Mouse (Mus musculus) CH12.LX (cell line): ENCODE data around the gene Plekhb1.

Experiments
- CTCF ChIP-seq, 2 experiments: IDR thresholded peaks in 1 of 2; conservative IDR thresholded peaks in 1 of 2; 2 replicates each; pipeline ENCODE4 v1.5.1; 2011 to 2012; ENCODE audit warnings: low read depth in 2 of 2, low read length in 2 of 2, improper control_type of control experiment in 1 of 2, inconsistent platforms in 1 of 2, mild to moderate bottlenecking in 1 of 2, moderate library complexity in 1 of 2
- EP300 ChIP-seq: IDR thresholded peaks from 2 replicates; pipeline ENCODE4 v1.6.1; 2011; ENCODE audit warnings: low read length, improper control_type of control experiment
- HCFC1 ChIP-seq: IDR thresholded peaks from 2 replicates; pipeline ENCODE4 v1.6.1; 2012; ENCODE audit warnings: low read depth, mild to moderate bottlenecking, inconsistent platforms, low read length, improper control_type of control experiment
- KAT2A ChIP-seq: IDR thresholded peaks from 2 replicates; pipeline ENCODE4 v1.6.1; 2012; ENCODE audit warnings: low read length, improper control_type of control experiment, inconsistent platforms; ENCODE audit not compliant: insufficient replicate concordance
- MAFK ChIP-seq: IDR thresholded peaks from 2 replicates; pipeline ENCODE4 v1.6.1; 2011; ENCODE audit warnings: low read length, improper control_type of control experiment; ENCODE audit not compliant: insufficient replicate concordance
- NRF1 ChIP-seq: IDR thresholded peaks from 2 replicates; pipeline ENCODE4 v1.6.1; 2014; ENCODE audit warnings: low read depth, mild to moderate bottlenecking, inconsistent platforms, low read length, improper control_type of control experiment, moderate library complexity
- POLR2A ChIP-seq: IDR thresholded peaks from 2 replicates; pipeline ENCODE4 v1.6.1; 2011; ENCODE audit warnings: low read depth, mild to moderate bottlenecking, improper control_type of control experiment, low read length
- POLR2AphosphoS2 ChIP-seq: IDR thresholded peaks from 2 replicates; pipeline ENCODE4 v1.6.1; 2011; ENCODE audit warnings: low read depth, low read length, improper control_type of control experiment
- RAD21 ChIP-seq: IDR thresholded peaks from 2 replicates; pipeline ENCODE4 v1.6.1; 2011; ENCODE audit warnings: low read depth, mild to moderate bottlenecking, low read length, improper control_type of control experiment, moderate library complexity
- UBTF ChIP-seq: IDR thresholded peaks from 2 replicates; pipeline ENCODE4 v1.6.1; 2012; ENCODE audit warnings: low read depth, mild to moderate bottlenecking, inconsistent platforms, low read length, improper control_type of control experiment, moderate library complexity
- USF1 ChIP-seq: IDR thresholded peaks from 2 replicates; pipeline ENCODE4 v1.6.1; 2014; ENCODE audit warnings: low read depth, mild to moderate bottlenecking, inconsistent platforms, low read length, improper control_type of control experiment

DNA sequence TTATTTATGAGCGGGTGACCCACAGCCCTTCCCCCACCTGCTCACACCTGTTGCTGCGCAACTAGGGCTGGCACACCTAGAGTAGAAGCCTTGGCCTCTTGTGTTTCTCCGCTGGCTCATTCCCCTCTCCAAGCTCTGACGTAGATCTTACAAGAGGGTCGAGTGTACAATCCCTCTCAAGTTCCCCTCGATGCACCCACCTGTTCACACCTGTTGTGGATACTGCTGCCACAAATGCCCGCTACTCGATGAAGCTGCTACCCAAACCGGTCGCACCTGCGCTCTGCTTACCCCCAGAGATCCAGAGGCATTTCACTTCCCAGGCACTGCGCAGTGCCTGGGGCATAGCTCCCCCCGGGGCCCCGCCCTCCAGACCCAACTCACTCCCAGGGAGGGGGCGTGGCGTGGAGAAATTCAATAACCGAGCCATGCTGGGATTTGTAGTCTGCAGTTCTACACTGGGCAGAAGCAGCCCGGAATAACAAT, 4.1 kb downstream of the Plekhb1 start:
- no peak for TF ChIP-seq HCFC1
- no peak for TF ChIP-seq EP300
- TF ChIP-seq MAFK = no peak
- no peak for TF ChIP-seq USF1
- no peak for TF ChIP-seq POLR2A
- TF ChIP-seq POLR2AphosphoS2 = no peak
- no peak for TF ChIP-seq KAT2A
- no peak for TF ChIP-seq CTCF (conservative IDR thresholded peaks at IDR 0.05 in 1 of 2, IDR thresholded peaks at IDR 0.05 in 1 of 2; ENCODE audit: low read depth in 2 of 2, low read length in 2 of 2)
- no peak for TF ChIP-seq RAD21
- TF ChIP-seq UBTF = no peak
- TF ChIP-seq NRF1 = no peak
